Mouse (Mus musculus): ENCODE results near the gene Eya2.

DNA sequence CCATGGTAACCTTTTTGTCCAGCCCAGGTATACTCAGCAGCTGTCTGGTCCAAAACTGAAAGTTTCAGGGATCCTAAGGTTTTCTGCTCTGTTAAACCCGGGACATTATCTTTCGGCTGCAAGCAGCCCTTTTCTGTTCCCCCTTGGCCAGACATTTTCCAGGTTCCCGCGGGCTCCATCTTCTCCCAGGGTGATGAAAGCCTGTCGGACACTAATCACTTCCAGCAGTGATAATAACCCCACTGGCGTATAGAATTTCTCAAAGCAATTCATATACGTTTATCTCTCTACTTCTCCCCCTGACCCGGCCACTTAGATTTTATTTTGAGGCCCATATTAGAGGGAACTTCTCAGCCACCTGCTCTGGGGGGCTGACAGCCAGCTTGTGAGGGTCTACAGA lies 48.5 kb upstream of the Eya2 start:
- TF ChIP-seq CTCF (IDR thresholded peaks at IDR 0.05; ENCODE audit: extremely low read depth, insufficient read depth, low read length) (no peak), POLR2A (IDR thresholded peaks at IDR 0.05; ENCODE audit: extremely low read depth, insufficient read depth, low read length) (no peak)

Measured in cortical plate, adult 2 months (tissue).